Mouse (Mus musculus): ENCODE measurements at regions not wholly inside any gene's neighbourhood (a gene's known extent, or its start where the extent isn't known, plus 50 kb on each side); places are given as distances from the start of the nearest gene placed in this dataset.

- 68% methylated on average over 4 of the region's 4 CpGs for WGBS
- no peak overlapping the region for H3K4me3 ChIP-seq (ENCODE audit: extremely low read depth, insufficient read depth, insufficient read length)
- no peaks in the 10 kb centered on the region for H3K4me1 ChIP-seq (ENCODE audit: control insufficient read depth, insufficient read depth, insufficient read length)
- no peak for DNase-seq (ENCODE audit: low read depth in 1 of 2, low spot score in 2 of 2)
- H3K27ac ChIP-seq (ENCODE audit: insufficient read depth, low read length) = no peak overlapping the region
- H3K27me3 ChIP-seq (ENCODE audit: control insufficient read depth, insufficient read depth, low read length) = no peaks in the 10 kb centered on the region
- TF ChIP-seq CTCF (IDR thresholded peaks at IDR 0.05; ENCODE audit: extremely low read depth, insufficient read depth, insufficient read length, insufficient replicate concordance) = no peak
- no peak for TF ChIP-seq POLR2A (IDR thresholded peaks at IDR 0.05; ENCODE audit: low read depth, low read length)
- no peaks in the 10 kb centered on the region; the same call in 1 of the 2 replicates for H3K36me3 ChIP-seq (ENCODE audit: control insufficient read depth, insufficient read depth, low read length)
Measured at GRCm38 (mm10) chr8:128141290-128141966, 217.0 kb upstream of the Nrp1 start.

GRCm38 (mm10) chr8:128148351-128148942, 210.0 kb upstream of the Nrp1 start:
- 20% methylated on average over 3 of the region's 3 CpGs for WGBS
- no peaks in the 10 kb centered on the region; the same call in 1 of the 2 replicates for H3K36me3 ChIP-seq (ENCODE audit: control insufficient read depth, insufficient read depth, low read length)
- peaks cover 2% of the 10 kb centered on the region for H3K4me1 ChIP-seq (ENCODE audit: control insufficient read depth, insufficient read depth, insufficient read length)
- peak overlapping the region; percentile 57 for H3K27ac ChIP-seq (ENCODE audit: insufficient read depth, low read length)
- peak in 1 of 2 experiments; percentile 21 for DNase-seq (ENCODE audit: low read depth in 1 of 2, low spot score in 2 of 2)
- no peaks in the 10 kb centered on the region for H3K27me3 ChIP-seq (ENCODE audit: control insufficient read depth, insufficient read depth, low read length)
- TF ChIP-seq CTCF (IDR thresholded peaks at IDR 0.05; ENCODE audit: extremely low read depth, insufficient read depth, insufficient read length, insufficient replicate concordance) (no peak), POLR2A (IDR thresholded peaks at IDR 0.05; ENCODE audit: low read depth, low read length) (no peak)
- H3K4me3 ChIP-seq (ENCODE audit: extremely low read depth, insufficient read depth, insufficient read length) = no peak overlapping the region

GRCm38 (mm10) chr8:128155604-128156003, 202.8 kb upstream of the Nrp1 start:
- Histone ChIP-seq H3K27me3 (ENCODE audit: control insufficient read depth, insufficient read depth, low read length) (no peaks in the 10 kb centered on the region), H3K27ac (ENCODE audit: insufficient read depth, low read length) (no peak overlapping the region), H3K4me1 (ENCODE audit: control insufficient read depth, insufficient read depth, insufficient read length) (no peaks in the 10 kb centered on the region), H3K4me3 (ENCODE audit: extremely low read depth, insufficient read depth, insufficient read length) (no peak overlapping the region), H3K36me3 (ENCODE audit: control insufficient read depth, insufficient read depth, low read length) (no peaks in the 10 kb centered on the region)
- TF ChIP-seq POLR2A (IDR thresholded peaks at IDR 0.05; ENCODE audit: low read depth, low read length) = no peak
- TF ChIP-seq CTCF (IDR thresholded peaks at IDR 0.05; ENCODE audit: extremely low read depth, insufficient read depth, insufficient read length, insufficient replicate concordance) = no peak
- no peak for DNase-seq (ENCODE audit: low read depth in 1 of 2, low spot score in 2 of 2)

GRCm38 (mm10) chr8:128156221-128156620, 202.2 kb upstream of the Nrp1 start:
- H3K4me1 ChIP-seq (ENCODE audit: control insufficient read depth, insufficient read depth, insufficient read length) = no peaks in the 10 kb centered on the region
- H3K4me3 ChIP-seq (ENCODE audit: extremely low read depth, insufficient read depth, insufficient read length) = no peak overlapping the region
- H3K27me3 ChIP-seq (ENCODE audit: control insufficient read depth, insufficient read depth, low read length) = no peaks in the 10 kb centered on the region
- WGBS = 85% methylated on average over 3 of the region's 3 CpGs
- H3K27ac ChIP-seq (ENCODE audit: insufficient read depth, low read length) = no peak overlapping the region
- DNase-seq (ENCODE audit: low read depth in 1 of 2, low spot score in 2 of 2) = no peak
- no peaks in the 10 kb centered on the region for H3K36me3 ChIP-seq (ENCODE audit: control insufficient read depth, insufficient read depth, low read length)
- no peak for TF ChIP-seq POLR2A (IDR thresholded peaks at IDR 0.05; ENCODE audit: low read depth, low read length)
- no peak for TF ChIP-seq CTCF (IDR thresholded peaks at IDR 0.05; ENCODE audit: extremely low read depth, insufficient read depth, insufficient read length, insufficient replicate concordance)

GRCm38 (mm10) chr8:128162857-128163256, 195.5 kb upstream of the Nrp1 start:
- no peak overlapping the region for H3K27ac ChIP-seq (ENCODE audit: insufficient read depth, low read length)
- peaks cover 9% of the 10 kb centered on the region; the same call in 1 of the 2 replicates for H3K4me1 ChIP-seq (ENCODE audit: control insufficient read depth, insufficient read depth, insufficient read length)
- no peak for DNase-seq (ENCODE audit: low read depth in 1 of 2, low spot score in 2 of 2)
- TF ChIP-seq CTCF (IDR thresholded peaks at IDR 0.05; ENCODE audit: extremely low read depth, insufficient read depth, insufficient read length, insufficient replicate concordance) = no peak
- no peak for TF ChIP-seq POLR2A (IDR thresholded peaks at IDR 0.05; ENCODE audit: low read depth, low read length)
- H3K27me3 ChIP-seq (ENCODE audit: control insufficient read depth, insufficient read depth, low read length) = no peaks in the 10 kb centered on the region
- no peaks in the 10 kb centered on the region for H3K36me3 ChIP-seq (ENCODE audit: control insufficient read depth, insufficient read depth, low read length)
- H3K4me3 ChIP-seq (ENCODE audit: extremely low read depth, insufficient read depth, insufficient read length) = no peak overlapping the region

- TF ChIP-seq POLR2A (IDR thresholded peaks at IDR 0.05; ENCODE audit: low read depth, low read length) (no peak), CTCF (IDR thresholded peaks at IDR 0.05; ENCODE audit: extremely low read depth, insufficient read depth, insufficient read length, insufficient replicate concordance) (no peak)
- Histone ChIP-seq H3K27ac (ENCODE audit: insufficient read depth, low read length) (no peak overlapping the region), H3K27me3 (ENCODE audit: control insufficient read depth, insufficient read depth, low read length) (no peaks in the 10 kb centered on the region), H3K4me3 (ENCODE audit: extremely low read depth, insufficient read depth, insufficient read length) (no peak overlapping the region), H3K4me1 (ENCODE audit: control insufficient read depth, insufficient read depth, insufficient read length) (peaks cover 9% of the 10 kb centered on the region; the same call in 1 of the 2 replicates), H3K36me3 (ENCODE audit: control insufficient read depth, insufficient read depth, low read length) (no peaks in the 10 kb centered on the region)
- DNase-seq (ENCODE audit: low read depth in 1 of 2, low spot score in 2 of 2) = no peak
- 85% methylated on average over 5 of the region's 5 CpGs for WGBS
Measured at GRCm38 (mm10) chr8:128164976-128165375, 193.4 kb upstream of the Nrp1 start.

- DNase-seq (ENCODE audit: low read depth in 1 of 2, low spot score in 2 of 2) = no peak
- no peaks in the 10 kb centered on the region for H3K27me3 ChIP-seq (ENCODE audit: control insufficient read depth, insufficient read depth, low read length)
- WGBS = 68% methylated on average over 2 of the region's 2 CpGs
Measured at GRCm38 (mm10) chr8:128165591-128165990, 192.8 kb upstream of the Nrp1 start.

More at GRCm38 (mm10) chr8:128165591-128165990, 192.8 kb upstream of the Nrp1 start:
- Histone ChIP-seq H3K27ac (ENCODE audit: insufficient read depth, low read length) (no peak overlapping the region), H3K4me3 (ENCODE audit: extremely low read depth, insufficient read depth, insufficient read length) (no peak overlapping the region), H3K36me3 (ENCODE audit: control insufficient read depth, insufficient read depth, low read length) (no peaks in the 10 kb centered on the region), H3K4me1 (ENCODE audit: control insufficient read depth, insufficient read depth, insufficient read length) (peaks cover 9% of the 10 kb centered on the region; the same call in 1 of the 2 replicates)
- no peak for TF ChIP-seq CTCF (IDR thresholded peaks at IDR 0.05; ENCODE audit: extremely low read depth, insufficient read depth, insufficient read length, insufficient replicate concordance)
- TF ChIP-seq POLR2A (IDR thresholded peaks at IDR 0.05; ENCODE audit: low read depth, low read length) = no peak
